40 mouse cellular contexts compared by ENCODE assay signal in the genomic region with DNA sequence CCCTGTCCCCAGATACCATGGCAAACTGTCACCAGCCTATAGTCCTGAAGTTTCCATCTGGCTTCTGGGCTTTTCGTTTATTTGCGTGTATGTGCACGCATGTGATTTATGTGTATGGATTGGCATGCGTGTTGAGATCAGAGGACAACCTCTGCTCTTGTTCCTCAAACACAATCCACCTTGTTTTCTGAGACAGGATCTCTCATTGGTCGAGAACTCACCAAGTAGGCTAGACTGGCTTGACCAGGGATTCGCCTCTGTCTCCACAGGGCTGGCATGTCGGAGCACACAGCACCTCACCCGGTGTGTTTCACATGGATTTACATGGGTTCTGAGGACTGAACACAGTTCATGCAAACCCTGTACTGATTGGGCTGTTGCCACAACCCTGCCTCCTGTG. TPM values are rescaled to one million over a fixed set of nuclear protein-coding genes. Genes with fewer than 3 reads are reported as not detected.
DNase-seq lines count a peak whose midpoint lies in the region; ATAC-seq lines count a peak whose summit lies in the region.
"Had no signal": no experiment of that assay in that cellular context is flagged by ENCODE, and none has a peak within 500 bp of the region (broad histone marks: within the 10 kb centered on the region; RNA-seq: fewer than 3 reads in every experiment).

No protein-coding gene starts in this region.

- no peak overlapping the region for H3K4me3 ChIP-seq in liver, embryonic 11.5 days (ENCODE audit: low read depth, low read length)
- 0 out of 2 replicates have a peak overlapping the region, but pooled peaks have one; percentile 34 for H3K4me3 ChIP-seq in liver, embryonic 13.5 days (replicated peaks)
- no peak overlapping the region for H3K4me3 ChIP-seq in stomach, embryonic 15.5 days (replicated peaks)
- H3K4me3 ChIP-seq: forebrain, embryonic 12.5 days; heart, embryonic 15.5 days; hindbrain, embryonic 12.5 days; midbrain, embryonic 12.5 days had no signal

- H3K36me3 ChIP-seq in liver, embryonic 11.5 days (ENCODE audit: control insufficient read depth, insufficient read depth, low read length), result no peaks in the 10 kb centered on the region
- peaks cover 41% of the 10 kb centered on the region for H3K36me3 ChIP-seq in liver, embryonic 13.5 days
- no peaks in the 10 kb centered on the region for H3K36me3 ChIP-seq in stomach, embryonic 15.5 days
- H3K36me3 ChIP-seq: heart, embryonic 15.5 days; midbrain, embryonic 12.5 days had no signal

- no peaks in the 10 kb centered on the region for H3K9me3 ChIP-seq in liver, embryonic 11.5 days (ENCODE audit: control insufficient read depth, low read length)
- no peaks in the 10 kb centered on the region for H3K9me3 ChIP-seq in liver, embryonic 13.5 days (replicated peaks)
- H3K9me3 ChIP-seq in stomach, embryonic 15.5 days, result no peaks in the 10 kb centered on the region
- H3K9me3 ChIP-seq: forebrain, embryonic 12.5 days; heart, embryonic 15.5 days; hindbrain, embryonic 12.5 days; midbrain, embryonic 12.5 days had no signal

- peak overlapping the region; percentile 87; the same call in 1 of the 2 replicates for H3K27ac ChIP-seq in liver, embryonic 11.5 days (ENCODE audit: low read depth, low read length)
- H3K27ac ChIP-seq in liver, embryonic 13.5 days, result peak overlapping the region; percentile 99
- 0 out of 2 replicates have a peak overlapping the region, but pooled peaks have one; percentile 12 for H3K27ac ChIP-seq in stomach, embryonic 15.5 days
- H3K27ac ChIP-seq: forebrain, embryonic 12.5 days; heart, embryonic 15.5 days; hindbrain, embryonic 12.5 days; kidney, postnatal 0 days; midbrain, embryonic 12.5 days had no signal

- no peak for DNase-seq in liver, embryonic 11.5 days (ENCODE audit: low spot score)
- DNase-seq in liver, result no peak
- peak; percentile 95 for DNase-seq in fat pad, adult 2 months (ENCODE audit: extremely low read depth, low read depth, low spot score)
- DNase-seq in liver, embryonic 13.5 days, result no peak
- DNase-seq in cerebellum, adult 9-11 months, result no peak
- DNase-seq: adrenal gland, postnatal 14 days; B cell, adult 2 months; cerebellum, adult 18-20 months; cerebellum, postnatal 14 days; forebrain, postnatal 0 days; kidney, adult 8-10 months; kidney, postnatal 4 days; layer of hippocampus, postnatal 36 days; left cerebral cortex, postnatal 4 days; lung, embryonic 14.5 days; retina, postnatal 1 day; right cerebral cortex, postnatal 14 days; thymus, adult 2 months; thymus, postnatal 4 days had no signal

- peaks cover 23% of the 10 kb centered on the region for H3K27me3 ChIP-seq in liver, embryonic 11.5 days (replicated peaks; ENCODE audit: control insufficient read depth, insufficient read depth, low read length)
- H3K27me3 ChIP-seq in liver, embryonic 13.5 days, result peaks cover 25% of the 10 kb centered on the region
- H3K27me3 ChIP-seq in stomach, embryonic 15.5 days (replicated peaks), result peaks cover 16% of the 10 kb centered on the region; the same call in 1 of the 2 replicates

- H3K9ac ChIP-seq in liver, embryonic 11.5 days (ENCODE audit: low read depth, low read length), result 0 out of 2 replicates have a peak overlapping the region, but pooled peaks have one; percentile 16
- H3K9ac ChIP-seq in liver, embryonic 13.5 days, result peak overlapping the region; percentile 76
- no peak overlapping the region for H3K9ac ChIP-seq in stomach, embryonic 15.5 days
- H3K9ac ChIP-seq: forebrain, embryonic 12.5 days; forebrain, postnatal 0 days; heart, embryonic 15.5 days; hindbrain, embryonic 12.5 days; lung, embryonic 14.5 days; midbrain, embryonic 12.5 days had no signal

- H3K4me1 ChIP-seq in liver, embryonic 11.5 days (replicated peaks; ENCODE audit: control insufficient read depth, insufficient read depth, low read length), result peaks cover 44% of the 10 kb centered on the region
- peaks cover 96% of the 10 kb centered on the region for H3K4me1 ChIP-seq in liver, embryonic 13.5 days (replicated peaks)
- H3K4me1 ChIP-seq in stomach, embryonic 15.5 days, result peaks cover 9% of the 10 kb centered on the region

- peak overlapping the region; percentile 44 for H3K4me2 ChIP-seq in liver, embryonic 11.5 days
- peak overlapping the region; percentile 94 for H3K4me2 ChIP-seq in liver, embryonic 13.5 days
- H3K4me2 ChIP-seq in stomach, embryonic 15.5 days, result no peak overlapping the region
- H3K4me2 ChIP-seq: forebrain, embryonic 12.5 days; heart, embryonic 15.5 days; hindbrain, embryonic 12.5 days; lung, embryonic 14.5 days; midbrain, embryonic 12.5 days had no signal

- 88% methylated on average over 8 of the region's 8 CpGs for WGBS in liver, embryonic 11.5 days
- 87% methylated on average over 8 of the region's 8 CpGs for WGBS in liver, embryonic 13.5 days (ENCODE audit: insufficient replicate concordance)
- 86% methylated on average over 8 of the region's 8 CpGs for WGBS in stomach, embryonic 15.5 days

- ATAC-seq in liver, embryonic 11.5 days (replicated peaks; ENCODE audit: low FRiP score), result no peak
- ATAC-seq in liver, embryonic 13.5 days (ENCODE audit: low read depth), result no peak
- no peak for ATAC-seq in stomach, embryonic 15.5 days (ENCODE audit: insufficient read depth, low FRiP score, low read depth)
- no peak for ATAC-seq in monocyte, adult 5-6 weeks (replicated peaks; ENCODE audit: insufficient number of reproducible peaks, low FRiP score, low TSS enrichment, poor library complexity, severe bottlenecking)
- no peak for ATAC-seq in megakaryocyte progenitor cell, adult 5-6 weeks (replicated peaks; ENCODE audit: poor library complexity)
- ATAC-seq: activated CD4-positive, CD25-positive, alpha-beta regulatory T cell, adult 4 months; forebrain, postnatal 0 days; intestine, embryonic 16.5 days had no signal

RNA-seq across cellular contexts. Expression of a gene that starts 7.9 kb away (rescaled TPM):
- 5.1 TPM in 2 replicates for polyA plus RNA-seq in liver, embryonic 11.5 days (2014; fragmentation: Nextera tagmentation; extraction: Ambion mirVana)
- 3.8 and 4.2 TPM in 2 replicates for polyA plus RNA-seq in liver, embryonic 13.5 days (2015; fragmentation: Nextera tagmentation; extraction: Ambion mirVana)
- 3.3 and 4.2 TPM in 2 replicates for polyA plus RNA-seq in stomach, embryonic 15.5 days (2015; fragmentation: Nextera tagmentation; extraction: Ambion mirVana)
- total RNA-seq in monocyte, adult 5-6 weeks (2017), result 5.8 to 10.2 TPM (median 8.7 TPM) in 3 replicates
- 3.4 and 5.9 TPM in 2 replicates for total RNA-seq in megakaryocyte progenitor cell, adult 5-6 weeks (2015)
- 22.7 and 37.3 TPM in 2 replicates for total RNA-seq in megakaryocyte progenitor cell, adult 5-6 weeks (2017)

RNA-seq across cellular contexts. Expression of a gene that starts 8.4 kb away (rescaled TPM):
- 95.3 and 98.9 TPM in 2 replicates for polyA plus RNA-seq in liver, embryonic 11.5 days (2014; fragmentation: Nextera tagmentation; extraction: Ambion mirVana)
- polyA plus RNA-seq in liver, embryonic 13.5 days (2015; fragmentation: Nextera tagmentation; extraction: Ambion mirVana), result 105 and 109 TPM in 2 replicates
- 67.4 and 89.8 TPM in 2 replicates for polyA plus RNA-seq in stomach, embryonic 15.5 days (2015; fragmentation: Nextera tagmentation; extraction: Ambion mirVana)
- total RNA-seq in monocyte, adult 5-6 weeks (2017), result 2.2 TPM in 1 of 3 replicates, not detected in the others
- total RNA-seq in megakaryocyte progenitor cell, adult 5-6 weeks (2015), result 23.3 and 37.7 TPM in 2 replicates
- 9.8 and 16.2 TPM in 2 replicates for total RNA-seq in megakaryocyte progenitor cell, adult 5-6 weeks (2017)

RNA-seq across cellular contexts. Expression of a gene that starts 14.2 kb away (rescaled TPM):
- polyA plus RNA-seq in liver, embryonic 11.5 days (2014; fragmentation: Nextera tagmentation; extraction: Ambion mirVana), result 17.1 and 19.2 TPM in 2 replicates
- polyA plus RNA-seq in liver, embryonic 13.5 days (2015; fragmentation: Nextera tagmentation; extraction: Ambion mirVana), result 4.7 and 5.1 TPM in 2 replicates
- 35.4 and 40.6 TPM in 2 replicates for polyA plus RNA-seq in stomach, embryonic 15.5 days (2015; fragmentation: Nextera tagmentation; extraction: Ambion mirVana)
- total RNA-seq in monocyte, adult 5-6 weeks (2017), result 4.6 to 6.1 TPM (median 5.0 TPM) in 3 replicates
- 7.6 and 8.0 TPM in 2 replicates for total RNA-seq in megakaryocyte progenitor cell, adult 5-6 weeks (2015)
- total RNA-seq in megakaryocyte progenitor cell, adult 5-6 weeks (2017), result 8.3 and 10.3 TPM in 2 replicates

RNA-seq across cellular contexts. Expression of a gene that starts 18.4 kb away (rescaled TPM):
- polyA plus RNA-seq in liver, embryonic 11.5 days (2014; fragmentation: Nextera tagmentation; extraction: Ambion mirVana), result not detected in 2 replicates
- not detected in 2 replicates for polyA plus RNA-seq in liver, embryonic 13.5 days (2015; fragmentation: Nextera tagmentation; extraction: Ambion mirVana)
- polyA plus RNA-seq in stomach, embryonic 15.5 days (2015; fragmentation: Nextera tagmentation; extraction: Ambion mirVana), result not detected in 2 replicates
- total RNA-seq in monocyte, adult 5-6 weeks (2017), result 5.0 TPM in 1 of 3 replicates, not detected in the others
- not detected in 2 replicates for total RNA-seq in megakaryocyte progenitor cell, adult 5-6 weeks (2015)
- not detected in 2 replicates for total RNA-seq in megakaryocyte progenitor cell, adult 5-6 weeks (2017)
- total RNA-seq: adrenal gland, postnatal 14 days; forebrain, postnatal 0 days; gastrocnemius, adult 8-10 months; gastrocnemius, postnatal 4 days; heart, adult 8-10 months; heart, postnatal 25 days; layer of hippocampus, postnatal 36 days; left cerebral cortex, postnatal 4 days; megakaryocyte, adult 5-6 weeks had no signal
- polyA plus RNA-seq: activated CD4-positive, CD25-positive, alpha-beta regulatory T cell, adult 4 months; brain, embryonic 14.5 days; embryonic facial prominence, embryonic 11.5 days; forebrain, embryonic 12.5 days; forebrain, postnatal 0 days; heart, embryonic 15.5 days; hindbrain, embryonic 12.5 days; intestine, embryonic 16.5 days; kidney, postnatal 0 days; limb, embryonic 14.5 days; lung, embryonic 14.5 days; midbrain, embryonic 12.5 days; neural tube, embryonic 14.5 days; small intestine, adult 2 months; stomach, embryonic 14.5 days had no signal

RNA-seq across cellular contexts. Expression of a gene that starts 54.3 kb away (rescaled TPM):
- polyA plus RNA-seq in liver, embryonic 11.5 days (2014; fragmentation: Nextera tagmentation; extraction: Ambion mirVana), result 7.0 and 7.9 TPM in 2 replicates
- polyA plus RNA-seq in liver, embryonic 13.5 days (2015; fragmentation: Nextera tagmentation; extraction: Ambion mirVana), result 7.8 and 9.5 TPM in 2 replicates
- polyA plus RNA-seq in stomach, embryonic 15.5 days (2015; fragmentation: Nextera tagmentation; extraction: Ambion mirVana), result 0.64 and 1.8 TPM in 2 replicates
- total RNA-seq in monocyte, adult 5-6 weeks (2017), result 0.58 TPM in 1 of 3 replicates, not detected in the others
- not detected in 2 replicates for total RNA-seq in megakaryocyte progenitor cell, adult 5-6 weeks (2015)
- total RNA-seq in megakaryocyte progenitor cell, adult 5-6 weeks (2017), result not detected in 2 replicates
- total RNA-seq: heart, adult 8-10 months; heart, postnatal 25 days; left cerebral cortex, postnatal 4 days; megakaryocyte, adult 5-6 weeks had no signal
- polyA plus RNA-seq: activated CD4-positive, CD25-positive, alpha-beta regulatory T cell, adult 4 months had no signal

Comparison
In these comparisons a context has a peak if more than half of its experiments do, and no peak if none do; other contexts are left out.
1. H3K27ac ChIP-seq: peak in every context shown above with its lines; median percentile 99 in liver, embryonic 13.5 days; 87 in liver, embryonic 11.5 days; 12 in stomach, embryonic 15.5 days.